Mouse (Mus musculus) right cerebral cortex, postnatal 10 days (tissue): ENCODE results near the gene Cutal.

Source experiments
- DNase-seq, 2 experiments: peaks; one replicate each; pipeline ENCODE4 v3.0.0; 2021; ENCODE audit warnings: low spot score in 2 of 2

Gene Cutal

DNA sequence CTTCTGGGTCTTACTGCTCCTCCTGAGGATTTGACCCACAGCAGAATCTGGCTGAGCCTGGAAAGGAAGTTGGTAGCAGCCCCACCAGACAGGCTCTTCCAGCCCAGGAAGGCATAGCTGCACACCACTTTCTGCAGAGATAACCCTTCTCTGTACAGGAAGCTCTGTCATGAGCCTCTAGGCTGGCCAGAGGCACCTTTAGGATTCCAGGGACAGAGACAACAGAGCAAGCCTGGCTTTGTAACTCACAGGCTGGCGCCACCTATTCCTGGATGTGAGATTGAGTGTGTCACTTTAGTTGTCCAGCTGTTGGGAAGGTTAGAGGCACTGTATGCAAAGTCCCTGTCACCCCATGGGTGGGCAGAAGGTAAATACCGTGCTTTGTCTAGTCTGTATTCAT, 40.9 kb downstream of the Cutal start:
- no peak for DNase-seq

DNA sequence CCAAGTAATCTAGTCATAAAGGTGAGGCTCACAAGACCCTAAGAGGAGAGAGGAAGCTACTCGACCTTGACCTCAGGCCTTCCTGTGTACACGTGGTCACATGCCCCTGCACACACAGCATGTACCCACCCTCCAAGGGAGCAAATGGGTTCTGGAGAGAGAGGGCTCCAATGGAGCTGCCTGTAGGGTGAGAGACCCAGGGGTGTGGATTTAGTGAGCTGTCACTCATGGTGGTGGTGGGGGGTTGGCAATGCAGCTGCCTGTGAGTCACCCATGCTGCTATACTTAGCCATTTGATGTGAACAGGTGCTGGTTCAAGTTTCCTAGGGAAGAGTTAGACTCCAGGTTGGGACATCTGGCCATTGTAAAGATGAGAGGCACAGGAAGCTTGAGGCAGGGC, 45.9 kb downstream of the Cutal start:
- no peak for DNase-seq

- no peak for DNase-seq
Measured at GRCm38 (mm10) chr2:34922729-34923128, 48.5 kb downstream of the Cutal start.

- no peak for DNase-seq
Measured at GRCm38 (mm10) chr2:34927320-34927719, 53.1 kb downstream of the Cutal start.

- DNase-seq: no peak
Measured at GRCm38 (mm10) chr2:34937460-34937859, 63.3 kb downstream of the Cutal start.

- no peak for DNase-seq
Measured at GRCm38 (mm10) chr2:34938269-34939208, 64.3 kb downstream of the Cutal start.

DNA sequence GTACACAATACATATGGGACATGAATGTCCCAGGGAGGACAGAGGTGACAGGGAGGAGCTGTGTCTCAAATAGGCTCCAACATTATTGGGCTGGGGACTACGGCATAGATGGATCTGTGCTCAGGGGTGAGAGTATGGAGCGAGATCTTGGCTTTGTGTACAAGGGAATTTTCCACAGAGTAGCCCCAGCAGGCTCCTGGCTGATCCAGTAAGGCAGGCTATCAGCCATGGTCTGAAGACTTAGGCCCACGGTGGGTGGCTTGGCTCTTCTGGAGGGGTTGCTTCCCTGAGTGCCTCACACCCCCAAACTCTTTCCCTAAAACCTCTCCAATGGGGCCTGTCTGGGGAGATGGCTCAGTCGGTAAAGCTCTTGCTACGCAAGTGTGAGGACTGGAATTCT, 66.0 kb downstream of the Cutal start:
- no peak for DNase-seq

GRCm38 (mm10) chr2:34941061-34941675, 67.0 kb downstream of the Cutal start:
- DNase-seq: no peak
